In genomic region chr3:40518240-40518639, GRCm38 (mm10) we compare ENCODE assay signal across 21 mouse cellular contexts. TPM values are rescaled to one million over a fixed set of nuclear protein-coding genes. Genes with fewer than 3 reads are reported as not detected.
A peak's percentile ranks its signal among the peaks of the same experiment; 100 is the strongest.
DNase-seq lines count a peak whose midpoint lies in the region; ATAC-seq lines count a peak whose summit lies in the region.
"Had no signal": no experiment of that assay in that cellular context is flagged by ENCODE, and none has a peak within 500 bp of the region (broad histone marks: within the 10 kb centered on the region; RNA-seq: fewer than 3 reads in every experiment).

No protein-coding gene starts in this region.

- ATAC-seq in granulocyte monocyte progenitor cell, adult 5-6 weeks (replicated peaks; ENCODE audit: poor library complexity, severe bottlenecking): peak; percentile 58; the same call in 1 of the 2 replicates
- peak; percentile 70 for ATAC-seq in megakaryocyte progenitor cell, adult 5-6 weeks (replicated peaks; ENCODE audit: poor library complexity)
- ATAC-seq: CD4-positive, CD25-positive, alpha-beta regulatory T cell, adult 4 months; forebrain, embryonic 13.5 days; forebrain, embryonic 15.5 days; forebrain, postnatal 0 days had no signal

- DNase-seq in testis, postnatal 10 days (ENCODE audit: low spot score): peak; percentile 2
- DNase-seq in testis, postnatal 14 days (ENCODE audit: low spot score): no peak
- no peak for DNase-seq in spleen, postnatal 10 days (ENCODE audit: low spot score in 2 of 2)
- no peak for DNase-seq in kidney, postnatal 36 days
- DNase-seq: adrenal gland, adult 2 months; adrenal gland, postnatal 10 days; adrenal gland, postnatal 25 days; B cell, adult 2 months; cerebellum, adult 11 months; cerebellum, adult 18-20 months; cerebellum, adult 8-10 months; cerebellum, adult 9-11 months; cerebellum, postnatal 14 days; cerebellum, postnatal 36 days; forebrain, postnatal 0 days had no signal

RNA-seq across cellular contexts. Expression of gene Intu, which starts 12.8 kb away (rescaled TPM):
- total RNA-seq in granulocyte monocyte progenitor cell, adult 5-6 weeks (2014; fragmentation: Nextera tagmentation): 1.6 and 3.2 TPM in 2 replicates
- total RNA-seq in granulocyte monocyte progenitor cell, adult 5-6 weeks (2017): 2.5 and 4.6 TPM in 2 replicates
- total RNA-seq in megakaryocyte progenitor cell, adult 5-6 weeks (2015): 2.9 and 3.7 TPM in 2 replicates
- 2.5 and 3.0 TPM in 2 replicates for total RNA-seq in megakaryocyte progenitor cell, adult 5-6 weeks (2017)
- total RNA-seq: CH12.LX had no signal
